Mouse (Mus musculus) embryonic facial prominence, embryonic 14.5 days (tissue): ENCODE measurements around the gene D17Wsu92e. TPM values are rescaled to one million over a fixed set of nuclear protein-coding genes. Genes with fewer than 3 reads are reported as not detected.

Experiments
- ATAC-seq: fragments of 200-750 bp; cut with Nextera tagmentation; 2 replicates; pipeline ENCODE4 v1.8.0; 2017; ENCODE audit warnings: low read depth, moderate number of reproducible peaks, moderate TSS enrichment
- DNase-seq: peaks from one replicate; pipeline ENCODE4 v3.0.0-alpha.2; 2015; ENCODE audit warnings: low spot score
- H3K27ac ChIP-seq: fragments of 300-500 bp; sonication (generic); replicated peaks from 2 replicates; pipeline ENCODE4 v1.5.1; 2014; ENCODE audit warnings: low read depth, mild to moderate bottlenecking, low read length, moderate library complexity
- H3K27me3 ChIP-seq: fragments of 300-500 bp; sonication (generic); replicated peaks from 2 replicates; pipeline ENCODE4 v1.6.1; 2014; ENCODE audit warnings: low read length; ENCODE audit not compliant: control insufficient read depth, insufficient read depth
- H3K36me3 ChIP-seq: fragments of 300-500 bp; sonication (generic); 2 replicates; pipeline ENCODE4 v1.6.1; 2014; ENCODE audit warnings: low read length, mixed read lengths; ENCODE audit not compliant: control insufficient read depth, insufficient read depth
- H3K4me1 ChIP-seq: fragments of 300-500 bp; sonication (generic); 2 replicates; pipeline ENCODE4 v1.6.1; 2014; ENCODE audit warnings: antibody characterized with exemption, low read length; ENCODE audit not compliant: control insufficient read depth, insufficient read depth
- H3K4me2 ChIP-seq: fragments of 300-500 bp; sonication (generic); 2 replicates; pipeline ENCODE4 v1.6.1; 2014; ENCODE audit warnings: low read depth, mild to moderate bottlenecking, low read length, moderate library complexity, mixed read lengths
- H3K4me3 ChIP-seq: fragments of 300-500 bp; sonication (generic); 2 replicates; pipeline ENCODE4 v1.5.1; 2014; ENCODE audit warnings: low read depth, mild to moderate bottlenecking, low read length
- H3K9ac ChIP-seq: fragments of 300-500 bp; sonication (generic); 2 replicates; pipeline ENCODE4 v1.6.1; 2014; ENCODE audit warnings: low read depth, mild to moderate bottlenecking, low read length, moderate library complexity, mixed read lengths
- H3K9me3 ChIP-seq: fragments of 300-500 bp; sonication (generic); 2 replicates; pipeline ENCODE4 v1.6.1; 2016; ENCODE audit warnings: low read length; ENCODE audit not compliant: control insufficient read depth
- WGBS: fragments of 180-500 bp; shearing (Covaris S2); extraction: QIAGEN DNeasy Blood & Tissue Kit; methylation state at CpG from one replicate; pipeline ENCODE4 v1.1.7; 2014; 5-methylcytosine and 5-hydroxymethylcytosine counted together
- polyA plus RNA-seq: library from polyadenylated mRNA; unstranded; fragments of >200 nt; fragmentation: Nextera tagmentation; extraction: Ambion mirVana; gene quantifications from 2 replicates; pipeline ENCODE4 v1.2.1, GENCODE M21; 2014

Gene D17Wsu92e
- polyA plus RNA-seq, 1 experiment from 2014 or later = 19.0 TPM

- Histone ChIP-seq H3K27ac (no peak overlapping the region), H3K9me3 (no peaks in the 10 kb centered on the region), H3K4me3 (peak overlapping the region; percentile 28), H3K36me3 (no peaks in the 10 kb centered on the region), H3K27me3 (no peaks in the 10 kb centered on the region), H3K4me2 (peak overlapping the region; percentile 51), H3K9ac (0 out of 2 replicates have a peak overlapping the region, but pooled peaks have one; percentile 19), H3K4me1 (peaks cover 8% of the 10 kb centered on the region)
- ATAC-seq = peak; percentile 23; the same call in 1 of the 2 replicates
- DNase-seq = peak; percentile 38
- WGBS = 7% methylated on average over 16 of the region's 16 CpGs
These were observed 103.6 kb downstream of the D17Wsu92e start for GRCm38 (mm10) chr17:27716804-27717203.

- Histone ChIP-seq H3K4me2 (no peak overlapping the region), H3K4me3 (no peak overlapping the region), H3K4me1 (peaks cover 17% of the 10 kb centered on the region), H3K9ac (no peak overlapping the region), H3K27me3 (no peaks in the 10 kb centered on the region), H3K9me3 (no peaks in the 10 kb centered on the region), H3K36me3 (no peaks in the 10 kb centered on the region), H3K27ac (no peak overlapping the region)
- ATAC-seq = 0 out of 2 replicates have a peak, but pooled peaks have one; percentile 5
- peak; percentile 71 for DNase-seq
- WGBS = 83% methylated on average over 1 of the region's 1 CpGs
These were observed 107.6 kb downstream of the D17Wsu92e start for GRCm38 (mm10) chr17:27712832-27713231.

GRCm38 (mm10) chr17:27709650-27710049 lies 110.8 kb downstream of the D17Wsu92e start:
- DNase-seq (no peak), ATAC-seq (no peak)
- no peak overlapping the region for H3K27ac ChIP-seq
- H3K36me3 ChIP-seq = no peaks in the 10 kb centered on the region
- no peak overlapping the region for H3K9ac ChIP-seq
- peaks cover 12% of the 10 kb centered on the region for H3K4me1 ChIP-seq
- WGBS = 73% methylated on average over 5 of the region's 5 CpGs
- no peak overlapping the region for H3K4me2 ChIP-seq
- no peak overlapping the region for H3K4me3 ChIP-seq
- H3K27me3 ChIP-seq = no peaks in the 10 kb centered on the region
- no peaks in the 10 kb centered on the region for H3K9me3 ChIP-seq

- Histone ChIP-seq H3K4me1 (peaks cover 12% of the 10 kb centered on the region), H3K9ac (peak overlapping the region; percentile 52), H3K9me3 (no peaks in the 10 kb centered on the region), H3K36me3 (no peaks in the 10 kb centered on the region), H3K27me3 (no peaks in the 10 kb centered on the region), H3K27ac (peak overlapping the region; percentile 55; the same call in 1 of the 2 replicates), H3K4me3 (peak overlapping the region; percentile 38), H3K4me2 (peak overlapping the region; percentile 61)
- peak; percentile 91 for ATAC-seq
- peak; percentile 92 for DNase-seq
- WGBS = 6% methylated on average over 24 of the region's 25 CpGs
These were observed 112.3 kb downstream of the D17Wsu92e start for GRCm38 (mm10) chr17:27707954-27708661.

- 48% methylated on average over 6 of the region's 10 CpGs for WGBS
- H3K9me3 ChIP-seq = no peaks in the 10 kb centered on the region
- ATAC-seq (no peak), DNase-seq (no peak)
- peaks cover 12% of the 10 kb centered on the region for H3K4me1 ChIP-seq
- no peak overlapping the region for H3K9ac ChIP-seq
- no peaks in the 10 kb centered on the region for H3K36me3 ChIP-seq
- no peaks in the 10 kb centered on the region for H3K27me3 ChIP-seq
- H3K4me3 ChIP-seq = no peak overlapping the region
- H3K4me2 ChIP-seq = no peak overlapping the region
- no peak overlapping the region for H3K27ac ChIP-seq
These were observed 114.8 kb downstream of the D17Wsu92e start for GRCm38 (mm10) chr17:27705661-27706060.

GRCm38 (mm10) chr17:27703961-27704621 lies 116.4 kb downstream of the D17Wsu92e start:
- DNase-seq (peak; percentile 75), ATAC-seq (0 out of 2 replicates have a peak, but pooled peaks have one; percentile 3)
- Histone ChIP-seq H3K4me1 (peaks cover 12% of the 10 kb centered on the region), H3K36me3 (no peaks in the 10 kb centered on the region), H3K4me2 (no peak overlapping the region), H3K27ac (no peak overlapping the region), H3K9me3 (0 out of 2 replicates have a peak, but pooled peaks cover 1% of the 10 kb centered on the region), H3K9ac (no peak overlapping the region), H3K27me3 (no peaks in the 10 kb centered on the region), H3K4me3 (no peak overlapping the region)
- WGBS = 56% methylated on average over 5 of the region's 5 CpGs

GRCm38 (mm10) chr17:27702518-27702917 lies 117.9 kb downstream of the D17Wsu92e start:
- Histone ChIP-seq H3K4me2 (peak overlapping the region; percentile 66), H3K4me1 (no peaks in the 10 kb centered on the region), H3K36me3 (no peaks in the 10 kb centered on the region), H3K27ac (no peak overlapping the region), H3K9me3 (0 out of 2 replicates have a peak, but pooled peaks cover 4% of the 10 kb centered on the region), H3K4me3 (peak overlapping the region; percentile 27), H3K9ac (peak overlapping the region; percentile 61), H3K27me3 (no peaks in the 10 kb centered on the region)
- DNase-seq (peak; percentile 66), ATAC-seq (peak; percentile 62)
- 1% methylated on average over 34 of the region's 34 CpGs for WGBS

GRCm38 (mm10) chr17:27701856-27702255 lies 118.6 kb downstream of the D17Wsu92e start:
- 66% methylated on average over 6 of the region's 6 CpGs for WGBS
- Histone ChIP-seq H3K9me3 (0 out of 2 replicates have a peak, but pooled peaks cover 4% of the 10 kb centered on the region), H3K9ac (no peak overlapping the region), H3K27me3 (no peaks in the 10 kb centered on the region), H3K4me1 (no peaks in the 10 kb centered on the region), H3K36me3 (no peaks in the 10 kb centered on the region), H3K4me3 (no peak overlapping the region), H3K4me2 (no peak overlapping the region), H3K27ac (no peak overlapping the region)
- DNase-seq (no peak), ATAC-seq (no peak)
